ENCODE assay signal across 9 mouse cellular contexts in the genomic region with DNA sequence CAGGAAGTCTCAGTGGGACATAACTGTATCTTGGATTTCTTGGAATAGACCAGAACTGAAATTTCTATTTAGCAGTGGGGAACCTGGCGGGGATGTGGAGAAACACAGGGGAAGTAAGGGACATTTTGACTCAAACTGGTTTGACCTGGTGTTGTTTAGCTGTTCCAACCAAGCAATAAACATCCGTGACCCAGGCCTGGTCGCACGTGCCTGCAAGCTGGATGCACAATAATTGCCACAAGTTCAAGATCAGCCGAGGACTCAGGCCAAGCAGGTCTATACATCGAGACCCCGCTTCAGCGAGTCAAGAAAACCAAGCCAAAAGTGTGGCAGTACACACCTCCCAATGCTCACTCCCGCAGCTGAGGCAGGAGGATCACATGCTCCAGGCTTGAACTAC. TPM values are rescaled to one million over a fixed set of nuclear protein-coding genes. Genes with fewer than 3 reads are reported as not detected.
DNase-seq lines count a peak whose midpoint lies in the region; ATAC-seq lines count a peak whose summit lies in the region.
"Had no signal": no experiment of that assay in that cellular context is flagged by ENCODE, and none has a peak within 500 bp of the region (broad histone marks: within the 10 kb centered on the region; RNA-seq: fewer than 3 reads in every experiment).

No protein-coding gene starts in this region.

- intact Hi-C loops in heart, postnatal 36 days (cut with DNase I) = loop anchor here (10.0 kb wide), 1 partner anchor 197 kb away; a partner anchor contains a TSS

- no peaks in the 10 kb centered on the region for H3K9me3 ChIP-seq in heart, embryonic 15.5 days (replicated peaks)
- peaks cover 6% of the 10 kb centered on the region; the same call in 1 of the 2 replicates for H3K9me3 ChIP-seq in embryonic facial prominence, embryonic 10.5 days
- no peaks in the 10 kb centered on the region for H3K9me3 ChIP-seq in hindbrain, embryonic 14.5 days (ENCODE audit: control insufficient read depth, low read length)
- H3K9me3 ChIP-seq in midbrain, embryonic 15.5 days = no peaks in the 10 kb centered on the region

- DNase-seq in heart, postnatal 36 days = no peak
- no peak for DNase-seq in embryonic facial prominence, embryonic 10.5 days (ENCODE audit: low spot score)
- no peak for DNase-seq in hindbrain, embryonic 14.5 days (ENCODE audit: low spot score)
- no peak for DNase-seq in thymus, postnatal 0 days (ENCODE audit: low spot score)
- DNase-seq in thymus, postnatal 4 days = no peak
- DNase-seq in urinary bladder, adult 18-20 months (ENCODE audit: low spot score in 2 of 2) = no peak
- DNase-seq: liver, postnatal 0 days had no signal

- H3K27ac ChIP-seq in heart, embryonic 15.5 days = no peak overlapping the region
- H3K27ac ChIP-seq in embryonic facial prominence, embryonic 10.5 days (replicated peaks) = 0 out of 2 replicates have a peak overlapping the region, but pooled peaks have one; percentile 21
- 0 out of 2 replicates have a peak overlapping the region, but pooled peaks have one; percentile 43 for H3K27ac ChIP-seq in hindbrain, embryonic 14.5 days
- peak overlapping the region; percentile 39; the same call in 1 of the 2 replicates for H3K27ac ChIP-seq in midbrain, embryonic 15.5 days

- H3K36me3 ChIP-seq in heart, embryonic 15.5 days = no peaks in the 10 kb centered on the region
- no peaks in the 10 kb centered on the region for H3K36me3 ChIP-seq in embryonic facial prominence, embryonic 10.5 days (replicated peaks)
- no peaks in the 10 kb centered on the region for H3K36me3 ChIP-seq in hindbrain, embryonic 14.5 days (replicated peaks; ENCODE audit: control insufficient read depth, insufficient read depth)
- H3K36me3 ChIP-seq in midbrain, embryonic 15.5 days (replicated peaks) = no peaks in the 10 kb centered on the region

- no peak overlapping the region for H3K9ac ChIP-seq in heart, embryonic 15.5 days
- peak overlapping the region; percentile 49 for H3K9ac ChIP-seq in hindbrain, embryonic 14.5 days
- 0 out of 2 replicates have a peak overlapping the region, but pooled peaks have one; percentile 4 for H3K9ac ChIP-seq in midbrain, embryonic 15.5 days
- H3K9ac ChIP-seq: liver, postnatal 0 days had no signal

- WGBS in heart, embryonic 15.5 days = 58% methylated on average over 9 of the region's 9 CpGs
- 54% methylated on average over 9 of the region's 9 CpGs for WGBS in embryonic facial prominence, embryonic 10.5 days
- 56% methylated on average over 9 of the region's 9 CpGs for WGBS in hindbrain, embryonic 14.5 days
- 48% methylated on average over 9 of the region's 9 CpGs for WGBS in midbrain, embryonic 15.5 days

- H3K4me3 ChIP-seq in heart, embryonic 15.5 days = peak overlapping the region; percentile 24; the same call in 1 of the 2 replicates
- peak overlapping the region; percentile 49 for H3K4me3 ChIP-seq in embryonic facial prominence, embryonic 10.5 days
- H3K4me3 ChIP-seq in hindbrain, embryonic 14.5 days (replicated peaks; ENCODE audit: low read length) = peak overlapping the region; percentile 15
- H3K4me3 ChIP-seq in midbrain, embryonic 15.5 days = peak overlapping the region; percentile 26; the same call in 1 of the 2 replicates

- no peak for ATAC-seq in heart, embryonic 15.5 days (replicated peaks; ENCODE audit: insufficient number of reproducible peaks, insufficient read depth, low FRiP score, low read depth)
- ATAC-seq in hindbrain, embryonic 14.5 days (ENCODE audit: low FRiP score) = no peak
- no peak for ATAC-seq in midbrain, embryonic 15.5 days (replicated peaks)

- H3K4me2 ChIP-seq in heart, embryonic 15.5 days = peak overlapping the region; percentile 44; the same call in 1 of the 2 replicates
- peak overlapping the region; percentile 43 for H3K4me2 ChIP-seq in hindbrain, embryonic 14.5 days (replicated peaks)
- H3K4me2 ChIP-seq in midbrain, embryonic 15.5 days = peak overlapping the region; percentile 46

- peaks cover 18% of the 10 kb centered on the region for H3K27me3 ChIP-seq in heart, embryonic 15.5 days
- peaks cover 30% of the 10 kb centered on the region for H3K27me3 ChIP-seq in embryonic facial prominence, embryonic 10.5 days (replicated peaks; ENCODE audit: low read depth, poor library complexity, severe bottlenecking)
- H3K27me3 ChIP-seq in hindbrain, embryonic 14.5 days (ENCODE audit: control insufficient read depth, insufficient read depth, low read length) = no peaks in the 10 kb centered on the region
- H3K27me3 ChIP-seq in midbrain, embryonic 15.5 days (replicated peaks) = no peaks in the 10 kb centered on the region

- H3K4me1 ChIP-seq in heart, embryonic 15.5 days (replicated peaks) = peaks cover 9% of the 10 kb centered on the region
- H3K4me1 ChIP-seq in embryonic facial prominence, embryonic 10.5 days = peaks cover 17% of the 10 kb centered on the region
- peaks cover 10% of the 10 kb centered on the region for H3K4me1 ChIP-seq in hindbrain, embryonic 14.5 days (replicated peaks; ENCODE audit: control insufficient read depth, insufficient read depth, low read length)
- H3K4me1 ChIP-seq in midbrain, embryonic 15.5 days = peaks cover 11% of the 10 kb centered on the region

RNA-seq across cellular contexts. Expression of a gene that starts 15.5 kb away (rescaled TPM):
- polyA plus RNA-seq in heart, embryonic 15.5 days (2015; fragmentation: Nextera tagmentation; extraction: Ambion mirVana) = 4.8 and 5.2 TPM in 2 replicates
- total RNA-seq in heart, postnatal 36 days (2021) = 1 to 10 TPM; 8.1 to 8.6 TPM
- 6.4 and 7.1 TPM in 2 replicates for polyA plus RNA-seq in embryonic facial prominence, embryonic 10.5 days (2016; fragmentation: Nextera tagmentation; extraction: Ambion mirVana)
- polyA plus RNA-seq in hindbrain, embryonic 14.5 days (2014; fragmentation: Nextera tagmentation; extraction: Ambion mirVana) = 12.3 and 13.3 TPM in 2 replicates
- 18.3 and 18.8 TPM in 2 replicates for polyA plus RNA-seq in midbrain, embryonic 15.5 days (2015; fragmentation: Nextera tagmentation; extraction: Ambion mirVana)
- 3.2 and 4.7 TPM in 2 replicates for polyA plus RNA-seq in thymus, postnatal 0 days (2015; fragmentation: Nextera tagmentation; extraction: Ambion mirVana)

RNA-seq across cellular contexts. Expression of a gene that starts 15.7 kb away (rescaled TPM):
- 0.06 and 0.09 TPM in 2 replicates for polyA plus RNA-seq in heart, embryonic 15.5 days (2015; fragmentation: Nextera tagmentation; extraction: Ambion mirVana)
- under 1 TPM; 0.49 to 0.64 TPM for total RNA-seq in heart, postnatal 36 days (2021)
- 0.37 and 0.43 TPM in 2 replicates for polyA plus RNA-seq in embryonic facial prominence, embryonic 10.5 days (2016; fragmentation: Nextera tagmentation; extraction: Ambion mirVana)
- 3.6 and 4.1 TPM in 2 replicates for polyA plus RNA-seq in hindbrain, embryonic 14.5 days (2014; fragmentation: Nextera tagmentation; extraction: Ambion mirVana)
- 6.2 TPM in 2 replicates for polyA plus RNA-seq in midbrain, embryonic 15.5 days (2015; fragmentation: Nextera tagmentation; extraction: Ambion mirVana)
- polyA plus RNA-seq in thymus, postnatal 0 days (2015; fragmentation: Nextera tagmentation; extraction: Ambion mirVana) = 0.17 and 0.21 TPM in 2 replicates

RNA-seq across cellular contexts. Expression of a gene that starts 23.8 kb away (rescaled TPM):
- polyA plus RNA-seq in heart, embryonic 15.5 days (2015; fragmentation: Nextera tagmentation; extraction: Ambion mirVana) = 10.9 and 12.7 TPM in 2 replicates
- total RNA-seq in heart, postnatal 36 days (2021) = 10 to 100 TPM; 75.9 to 83.8 TPM
- 0.65 and 0.88 TPM in 2 replicates for polyA plus RNA-seq in embryonic facial prominence, embryonic 10.5 days (2016; fragmentation: Nextera tagmentation; extraction: Ambion mirVana)
- polyA plus RNA-seq in hindbrain, embryonic 14.5 days (2014; fragmentation: Nextera tagmentation; extraction: Ambion mirVana) = 0.84 and 0.90 TPM in 2 replicates
- polyA plus RNA-seq in midbrain, embryonic 15.5 days (2015; fragmentation: Nextera tagmentation; extraction: Ambion mirVana) = 0.67 and 0.79 TPM in 2 replicates
- polyA plus RNA-seq in thymus, postnatal 0 days (2015; fragmentation: Nextera tagmentation; extraction: Ambion mirVana) = 1.0 and 1.1 TPM in 2 replicates

RNA-seq across cellular contexts. Expression of a gene that starts 27.4 kb away (rescaled TPM):
- polyA plus RNA-seq in heart, embryonic 15.5 days (2015; fragmentation: Nextera tagmentation; extraction: Ambion mirVana) = 122 and 177 TPM in 2 replicates
- total RNA-seq in heart, postnatal 36 days (2021) = 10 to 100 TPM; 82.1 to 82.2 TPM
- 371 and 377 TPM in 2 replicates for polyA plus RNA-seq in embryonic facial prominence, embryonic 10.5 days (2016; fragmentation: Nextera tagmentation; extraction: Ambion mirVana)
- polyA plus RNA-seq in hindbrain, embryonic 14.5 days (2014; fragmentation: Nextera tagmentation; extraction: Ambion mirVana) = 152 and 161 TPM in 2 replicates
- polyA plus RNA-seq in midbrain, embryonic 15.5 days (2015; fragmentation: Nextera tagmentation; extraction: Ambion mirVana) = 227 and 250 TPM in 2 replicates
- 151 and 166 TPM in 2 replicates for polyA plus RNA-seq in thymus, postnatal 0 days (2015; fragmentation: Nextera tagmentation; extraction: Ambion mirVana)

RNA-seq across cellular contexts. Expression of a gene that starts 34.6 kb away (rescaled TPM):
- 1,499 and 1,535 TPM in 2 replicates for polyA plus RNA-seq in heart, embryonic 15.5 days (2015; fragmentation: Nextera tagmentation; extraction: Ambion mirVana)
- total RNA-seq in heart, postnatal 36 days (2021) = 1,000 to 10,000 TPM; 1,920 to 2,020 TPM
- 615 and 629 TPM in 2 replicates for polyA plus RNA-seq in embryonic facial prominence, embryonic 10.5 days (2016; fragmentation: Nextera tagmentation; extraction: Ambion mirVana)
- polyA plus RNA-seq in hindbrain, embryonic 14.5 days (2014; fragmentation: Nextera tagmentation; extraction: Ambion mirVana) = 675 and 804 TPM in 2 replicates
- 581 and 629 TPM in 2 replicates for polyA plus RNA-seq in midbrain, embryonic 15.5 days (2015; fragmentation: Nextera tagmentation; extraction: Ambion mirVana)
- 635 and 689 TPM in 2 replicates for polyA plus RNA-seq in thymus, postnatal 0 days (2015; fragmentation: Nextera tagmentation; extraction: Ambion mirVana)
